ENCODE assay signal across 9 mouse cellular contexts in genomic region chr3:116388808-116389207, GRCm38 (mm10). TPM values are rescaled to one million over a fixed set of nuclear protein-coding genes. Genes with fewer than 3 reads are reported as not detected.
DNase-seq lines count a peak whose midpoint lies in the region; ATAC-seq and TF ChIP-seq lines count a peak whose summit lies in the region.
"Had no signal": no experiment of that assay in that cellular context is flagged by ENCODE, and none has a peak within 500 bp of the region (broad histone marks: within the 10 kb centered on the region; RNA-seq: fewer than 3 reads in every experiment).

No protein-coding gene starts in this region.

- peak; percentile 81 for ATAC-seq in heart, embryonic 11.5 days (replicated peaks; ENCODE audit: insufficient number of reproducible peaks, low FRiP score, low TSS enrichment)
- peak; percentile 43 for ATAC-seq in granulocyte monocyte progenitor cell, adult 5-6 weeks (replicated peaks; ENCODE audit: poor library complexity, severe bottlenecking)
- ATAC-seq in liver, postnatal 0 days = peak; percentile 94

- H3K4me2 ChIP-seq in heart, embryonic 11.5 days = peak overlapping the region; percentile 44
- H3K4me2 ChIP-seq in liver, postnatal 0 days (ENCODE audit: low read depth, low read length) = peak overlapping the region; percentile 69

- no peak overlapping the region for H3K4me3 ChIP-seq in heart, embryonic 11.5 days (ENCODE audit: low read depth, low read length)
- H3K4me3 ChIP-seq in liver, postnatal 0 days (ENCODE audit: low read depth, low read length) = peak overlapping the region; percentile 28

- 0 out of 2 replicates have a peak, but pooled peaks have one; percentile 2 for TF ChIP-seq CTCF in liver, postnatal 0 days (IDR thresholded peaks at IDR 0.05; ENCODE audit: low read depth)

- no peaks in the 10 kb centered on the region for H3K36me3 ChIP-seq in heart, embryonic 11.5 days (ENCODE audit: control insufficient read depth, insufficient read depth, low read length)
- 0 out of 2 replicates have a peak, but pooled peaks cover 2% of the 10 kb centered on the region for H3K36me3 ChIP-seq in liver, postnatal 0 days (replicated peaks; ENCODE audit: insufficient read depth, low read length)

- H3K27me3 ChIP-seq in heart, embryonic 11.5 days (ENCODE audit: control insufficient read depth, insufficient read depth, low read length) = no peaks in the 10 kb centered on the region
- H3K27me3 ChIP-seq in liver, postnatal 0 days (ENCODE audit: insufficient read depth, low read length) = no peaks in the 10 kb centered on the region

- DNase-seq in heart, postnatal 25 days (ENCODE audit: low spot score) = no peak
- peak; percentile 95 for DNase-seq in MEL-GATA-1-ER (ENCODE audit: extremely low read depth, low read depth)
- DNase-seq in liver, postnatal 0 days = peak; percentile 72
- DNase-seq in left cerebral cortex, postnatal 25 days (ENCODE audit: low spot score in 2 of 2) = no peak
- DNase-seq in frontal cortex, postnatal 25 days (ENCODE audit: low spot score in 2 of 2) = no peak
- DNase-seq in embryo, embryonic 9.5 days (ENCODE audit: extremely low spot score) = no peak
- DNase-seq: right cerebral cortex, postnatal 4 days had no signal

- intact Hi-C loops in heart, postnatal 25 days (cut with DNase I) = loop anchor here (5.0 kb wide), 1 partner anchor 33 kb away; the partner anchor contains the start of gene Cdc14a
- intact Hi-C loops in left cerebral cortex, postnatal 25 days (cut with DNase I) = no loop called here

- peak overlapping the region; percentile 68 for H3K27ac ChIP-seq in heart, embryonic 11.5 days (ENCODE audit: low read depth, low read length)
- H3K27ac ChIP-seq in liver, postnatal 0 days (ENCODE audit: low read depth) = peak overlapping the region; percentile 76

- 45% methylated on average over 11 of the region's 11 CpGs for WGBS in heart, embryonic 11.5 days (ENCODE audit: insufficient replicate concordance)
- WGBS in liver, postnatal 0 days (ENCODE audit: insufficient replicate concordance) = 39% methylated on average over 11 of the region's 11 CpGs

- TF ChIP-seq EP300 in liver, postnatal 0 days (IDR thresholded peaks at IDR 0.05; ENCODE audit: low read depth) = peak; percentile 98

- H3K9ac ChIP-seq in heart, embryonic 11.5 days (ENCODE audit: low read depth, low read length) = peak overlapping the region; percentile 22; the same call in 1 of the 2 replicates
- peak overlapping the region; percentile 44; the same call in 1 of the 2 replicates for H3K9ac ChIP-seq in liver, postnatal 0 days (replicated peaks)

- H3K9me3 ChIP-seq in heart, embryonic 11.5 days (replicated peaks; ENCODE audit: control insufficient read depth, low read length) = no peaks in the 10 kb centered on the region
- H3K9me3 ChIP-seq in liver, postnatal 0 days (ENCODE audit: low read length) = no peaks in the 10 kb centered on the region

- peaks cover 29% of the 10 kb centered on the region for H3K4me1 ChIP-seq in heart, embryonic 11.5 days (ENCODE audit: control insufficient read depth, insufficient read depth, low read length)
- H3K4me1 ChIP-seq in liver, postnatal 0 days (ENCODE audit: insufficient read depth) = peaks cover 33% of the 10 kb centered on the region

RNA-seq across cellular contexts. Expression of gene Cdc14a, which starts 35.0 kb away (rescaled TPM):
- polyA plus RNA-seq in heart, embryonic 11.5 days (2014; fragmentation: Nextera tagmentation; extraction: Ambion mirVana) = 6.3 and 6.5 TPM in 2 replicates
- total RNA-seq in heart, postnatal 25 days (2021) = 1 to 10 TPM; 3.7 to 4.2 TPM
- total RNA-seq in granulocyte monocyte progenitor cell, adult 5-6 weeks (2014; fragmentation: Nextera tagmentation) = 29.2 and 58.3 TPM in 2 replicates
- total RNA-seq in granulocyte monocyte progenitor cell, adult 5-6 weeks (2017) = 22.3 and 25.2 TPM in 2 replicates
- polyA plus RNA-seq in liver, postnatal 0 days (2015; fragmentation: Nextera tagmentation; extraction: Ambion mirVana) = 1.5 TPM in 2 replicates
- 1 to 10 TPM; 3.2 to 4.3 TPM for total RNA-seq in left cerebral cortex, postnatal 25 days (2021)

Comparison
In these comparisons a context has a peak if more than half of its experiments do, and no peak if none do; other contexts are left out.
1. ATAC-seq: peak in every context shown above with its lines; median percentile 94 in liver, postnatal 0 days; 81 in heart, embryonic 11.5 days; 43 in granulocyte monocyte progenitor cell, adult 5-6 weeks.
2. DNase-seq: peak in MEL-GATA-1-ER (single experiment) and liver, postnatal 0 days (single experiment); none in heart, postnatal 25 days (single experiment), left cerebral cortex, postnatal 25 days (0 of 2), frontal cortex, postnatal 25 days (0 of 2) and embryo, embryonic 9.5 days (single experiment).
3. RNA of gene Cdc14a, which starts 35.0 kb away (total RNA-seq): 22.3 to 58.3 TPM in granulocyte monocyte progenitor cell, adult 5-6 weeks; 3.2 to 4.3 TPM in left cerebral cortex, postnatal 25 days and 3.7 to 4.2 TPM in heart, postnatal 25 days; every median in the first group is over 4 times any median in the second.